Mouse (Mus musculus) ES-E14 (cell line): ENCODE measurements around the gene Eif4a3.
"Not testable (repeated sequence)": the region's sequence is repeated elsewhere in the genome, so short reads cannot be mapped to it uniquely, and the experiment has no call there.

Experiments
- CHD2 ChIP-seq: IDR thresholded peaks from 2 replicates; pipeline ENCODE4 v1.6.1; 2014; ENCODE audit warnings: mild to moderate bottlenecking, low read depth, low read length, inconsistent platforms
- HCFC1 ChIP-seq: IDR thresholded peaks from 2 replicates; pipeline ENCODE4 v1.6.1; 2012; ENCODE audit warnings: low read length, inconsistent platforms, borderline replicate concordance; ENCODE audit not compliant: insufficient read depth
- MAFK ChIP-seq: IDR thresholded peaks from 2 replicates; pipeline ENCODE4 v1.6.1; 2014; ENCODE audit warnings: mild to moderate bottlenecking, low read depth, low read length, inconsistent platforms; ENCODE audit not compliant: insufficient read depth
- ZC3H11A ChIP-seq: IDR thresholded peaks from 2 replicates; pipeline ENCODE4 v1.6.1; 2012; ENCODE audit warnings: low read depth, mild to moderate bottlenecking, inconsistent platforms, low read length, borderline replicate concordance

DNA sequence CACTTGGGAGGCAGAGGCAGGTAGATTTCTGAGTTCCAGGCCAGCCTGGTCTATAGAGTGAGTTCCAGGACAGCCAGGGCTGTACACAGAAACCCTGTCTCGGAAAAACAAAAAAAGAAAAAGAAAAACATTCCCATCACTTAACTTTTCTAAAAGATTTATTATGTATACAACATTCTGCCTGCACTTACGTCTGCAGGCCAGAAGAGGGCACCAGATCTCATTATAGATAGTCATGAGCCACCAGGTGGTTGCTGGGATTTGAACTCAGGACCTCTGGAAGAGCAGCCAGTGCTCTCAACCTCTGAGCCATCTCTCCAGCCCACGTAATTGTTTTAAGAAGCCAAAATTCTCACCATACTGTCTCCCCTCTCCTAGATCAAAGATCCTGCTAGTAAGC, 27.4 kb downstream of the Eif4a3 start:
- not testable (repeated sequence) for TF ChIP-seq MAFK, HCFC1, ZC3H11A, CHD2
